Mouse (Mus musculus) neural tube, embryonic 13.5 days (tissue): ENCODE data around the gene Car5a. TPM values are rescaled to one million over a fixed set of nuclear protein-coding genes. Genes with fewer than 3 reads are reported as not detected.

Source experiments
- ATAC-seq: fragments of 200-750 bp; cut with Nextera tagmentation; 2 replicates; pipeline ENCODE4 v1.8.0; 2017; ENCODE audit warnings: low read depth, mild to moderate bottlenecking, moderate TSS enrichment, moderate library complexity
- H3K27ac ChIP-seq: fragments of 300-500 bp; sonication (generic); replicated peaks from 2 replicates; pipeline ENCODE4 v1.5.1; 2015; ENCODE audit warnings: moderate library complexity, mild to moderate bottlenecking, inconsistent platforms
- H3K27me3 ChIP-seq: fragments of 300-500 bp; sonication (generic); 2 replicates; pipeline ENCODE4 v1.6.1; 2015; ENCODE audit warnings: mild to moderate bottlenecking, inconsistent platforms
- H3K36me3 ChIP-seq: fragments of 300-500 bp; sonication (generic); 2 replicates; pipeline ENCODE4 v1.6.1; 2015; ENCODE audit warnings: mild to moderate bottlenecking, inconsistent platforms
- H3K4me1 ChIP-seq: fragments of 300-500 bp; sonication (generic); replicated peaks from 2 replicates; pipeline ENCODE4 v1.6.1; 2015; ENCODE audit warnings: inconsistent platforms
- H3K4me2 ChIP-seq: fragments of 300-500 bp; sonication (generic); 2 replicates; pipeline ENCODE4 v1.6.1; 2015; ENCODE audit warnings: inconsistent platforms, mild to moderate bottlenecking, moderate library complexity
- H3K4me3 ChIP-seq: fragments of 300-500 bp; sonication (generic); 2 replicates; pipeline ENCODE4 v1.5.1; 2015; ENCODE audit warnings: mild to moderate bottlenecking, inconsistent platforms
- H3K9ac ChIP-seq: fragments of 300-500 bp; sonication (generic); 2 replicates; pipeline ENCODE4 v1.6.1; 2015; ENCODE audit warnings: moderate library complexity, mild to moderate bottlenecking, inconsistent platforms
- H3K9me3 ChIP-seq: fragments of 300-500 bp; sonication (generic); 2 replicates; pipeline ENCODE4 v1.6.1; 2016; ENCODE audit warnings: inconsistent platforms
- WGBS: fragments of 180-500 bp; shearing (Covaris S2); methylation state at CpG from one replicate; pipeline ENCODE4 v1.1.7; 2015; 5-methylcytosine and 5-hydroxymethylcytosine counted together
- polyA plus RNA-seq: library from polyadenylated mRNA; unstranded; fragments of >200 nt; fragmentation: Nextera tagmentation; extraction: Ambion mirVana; gene quantifications from 2 replicates; pipeline ENCODE4 v1.2.1, GENCODE M21; 2015

Gene Car5a
- polyA plus RNA-seq, 1 experiment from 2014 or later = 0.31 TPM

DNA sequence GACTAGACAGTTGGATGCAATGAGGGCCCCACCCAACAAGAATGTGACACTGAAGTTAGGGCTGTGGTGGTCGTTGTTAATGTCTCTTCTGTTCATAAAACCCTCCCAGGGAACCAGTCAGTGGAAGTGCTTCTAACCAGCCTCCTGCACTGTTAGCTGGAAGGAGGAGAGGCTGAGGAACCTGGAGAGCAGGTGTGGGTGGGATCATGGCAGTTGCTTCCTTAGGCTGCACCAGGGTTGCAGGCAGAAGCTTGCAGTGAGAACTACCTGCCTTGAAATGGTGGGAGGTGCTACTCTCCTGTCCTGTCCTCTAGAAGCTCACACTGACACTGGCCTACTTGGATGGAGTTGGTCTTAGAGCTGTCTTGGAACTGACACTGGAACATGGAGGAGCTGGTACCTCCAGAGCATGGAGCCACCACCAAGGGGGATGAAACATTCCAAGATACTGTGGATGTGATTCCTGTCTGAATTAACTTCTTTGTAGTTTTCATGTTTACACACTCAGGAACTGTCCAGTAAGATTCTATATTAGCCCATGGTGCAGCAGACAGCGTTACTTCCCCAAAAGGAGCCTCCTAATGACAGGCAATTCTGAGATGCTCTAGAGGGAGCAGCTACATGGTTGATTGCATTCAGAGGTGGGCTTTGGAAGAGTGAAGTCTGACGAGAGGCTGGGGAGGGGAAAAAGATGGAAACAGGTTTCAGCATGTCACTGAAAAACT, 9.3 kb upstream of the Car5a start:
- peaks cover 48% of the 10 kb centered on the region for H3K4me1 ChIP-seq
- ATAC-seq = no peak

GRCm38 (mm10) chr8:121952800-121953199, 8.1 kb upstream of the Car5a start:
- H3K36me3 ChIP-seq = peaks cover 27% of the 10 kb centered on the region
- no peaks in the 10 kb centered on the region for H3K27me3 ChIP-seq
- WGBS = 87% methylated on average over 7 of the region's 7 CpGs
- no peak overlapping the region for H3K27ac ChIP-seq
- H3K4me1 ChIP-seq = peaks cover 54% of the 10 kb centered on the region
- 0 out of 2 replicates have a peak overlapping the region, but pooled peaks have one; percentile 99 for H3K9ac ChIP-seq
- no peaks in the 10 kb centered on the region for H3K9me3 ChIP-seq
- no peak for ATAC-seq
- H3K4me3 ChIP-seq = peak overlapping the region; percentile 95; the same call in 1 of the 2 replicates
- H3K4me2 ChIP-seq = peak overlapping the region; percentile 97

More for the DNA sequence above, 9.3 kb upstream of the Car5a start:
- Histone ChIP-seq H3K9me3 (no peaks in the 10 kb centered on the region), H3K9ac (no peak overlapping the region), H3K4me2 (no peak overlapping the region), H3K4me3 (no peak overlapping the region), H3K36me3 (peaks cover 27% of the 10 kb centered on the region), H3K27ac (no peak overlapping the region; the same call in 1 of the 2 replicates), H3K27me3 (no peaks in the 10 kb centered on the region)
- 76% methylated on average over 3 of the region's 3 CpGs for WGBS

- Histone ChIP-seq H3K9ac (peak overlapping the region; percentile 99), H3K4me3 (peak overlapping the region; percentile 95), H3K36me3 (peaks cover 27% of the 10 kb centered on the region), H3K4me1 (peaks cover 61% of the 10 kb centered on the region), H3K9me3 (no peaks in the 10 kb centered on the region), H3K27ac (no peak overlapping the region), H3K4me2 (peak overlapping the region; percentile 97), H3K27me3 (no peaks in the 10 kb centered on the region)
- ATAC-seq = no peak
Measured at GRCm38 (mm10) chr8:121952122-121952521, 7.4 kb upstream of the Car5a start.

GRCm38 (mm10) chr8:121951656-121952009, 6.9 kb upstream of the Car5a start:
- Histone ChIP-seq H3K9me3 (no peaks in the 10 kb centered on the region), H3K4me3 (peak overlapping the region; percentile 95), H3K27me3 (no peaks in the 10 kb centered on the region), H3K4me1 (peaks cover 64% of the 10 kb centered on the region), H3K9ac (peak overlapping the region; percentile 99), H3K36me3 (peaks cover 27% of the 10 kb centered on the region), H3K27ac (peak overlapping the region; percentile 98; the same call in 1 of the 2 replicates), H3K4me2 (peak overlapping the region; percentile 97)
- no peak for ATAC-seq
- WGBS = 39% methylated on average over 7 of the region's 7 CpGs

DNA sequence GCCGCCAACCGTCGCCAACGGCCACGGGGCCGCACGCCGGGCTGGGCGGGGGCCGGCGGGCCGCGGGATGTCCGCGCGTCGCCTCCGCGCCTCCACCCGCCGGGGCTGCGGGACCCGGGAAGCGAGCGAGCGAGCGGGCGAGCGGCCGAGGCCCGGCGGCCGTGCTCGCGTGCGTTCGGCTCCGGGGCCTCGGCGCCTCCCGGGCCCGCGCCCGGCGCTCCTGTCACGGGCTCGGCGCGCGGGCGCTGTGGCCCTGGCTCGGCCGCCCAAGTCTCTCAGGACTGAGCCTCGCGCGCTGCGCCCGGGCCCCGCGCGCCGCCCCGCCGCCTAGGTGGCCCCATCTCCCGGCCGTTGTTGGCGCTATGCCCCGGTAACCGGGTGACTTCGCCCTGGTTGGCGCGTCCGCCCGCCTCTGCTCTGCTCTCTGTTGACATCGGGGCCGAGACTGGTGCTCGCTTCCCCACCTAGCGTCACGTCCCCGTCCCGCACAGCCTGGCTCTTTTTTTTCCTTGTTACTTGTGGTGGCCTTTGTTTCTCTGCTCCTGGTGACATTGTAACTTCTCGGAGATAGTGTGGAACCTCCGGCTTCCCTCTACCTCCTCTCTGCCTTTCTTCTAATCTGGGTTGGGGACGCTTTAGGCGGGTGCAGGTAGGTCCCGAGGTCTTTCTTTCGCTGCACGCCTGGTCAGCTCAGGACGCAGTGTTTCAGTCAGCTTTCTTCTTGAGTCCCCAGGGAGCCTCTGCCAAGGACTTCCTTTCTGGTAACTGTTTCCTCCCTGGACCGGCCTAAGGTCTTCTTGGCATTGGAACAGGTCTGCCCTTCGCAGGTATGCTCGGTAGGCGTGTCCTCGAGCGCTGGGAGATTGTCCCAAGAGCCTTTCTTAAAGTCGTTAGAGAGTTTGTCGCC, 6.3 kb upstream of the Car5a start:
- H3K9me3 ChIP-seq = no peaks in the 10 kb centered on the region
- H3K27ac ChIP-seq = peak overlapping the region; percentile 98
- peak overlapping the region; percentile 95 for H3K4me3 ChIP-seq
- H3K4me1 ChIP-seq = peaks cover 64% of the 10 kb centered on the region
- WGBS = 2% methylated on average over 60 of the region's 97 CpGs
- H3K27me3 ChIP-seq = no peaks in the 10 kb centered on the region
- peak overlapping the region; percentile 97 for H3K4me2 ChIP-seq
- peaks cover 25% of the 10 kb centered on the region for H3K36me3 ChIP-seq
- peak overlapping the region; percentile 99 for H3K9ac ChIP-seq
- peak; percentile 16 for ATAC-seq

DNA sequence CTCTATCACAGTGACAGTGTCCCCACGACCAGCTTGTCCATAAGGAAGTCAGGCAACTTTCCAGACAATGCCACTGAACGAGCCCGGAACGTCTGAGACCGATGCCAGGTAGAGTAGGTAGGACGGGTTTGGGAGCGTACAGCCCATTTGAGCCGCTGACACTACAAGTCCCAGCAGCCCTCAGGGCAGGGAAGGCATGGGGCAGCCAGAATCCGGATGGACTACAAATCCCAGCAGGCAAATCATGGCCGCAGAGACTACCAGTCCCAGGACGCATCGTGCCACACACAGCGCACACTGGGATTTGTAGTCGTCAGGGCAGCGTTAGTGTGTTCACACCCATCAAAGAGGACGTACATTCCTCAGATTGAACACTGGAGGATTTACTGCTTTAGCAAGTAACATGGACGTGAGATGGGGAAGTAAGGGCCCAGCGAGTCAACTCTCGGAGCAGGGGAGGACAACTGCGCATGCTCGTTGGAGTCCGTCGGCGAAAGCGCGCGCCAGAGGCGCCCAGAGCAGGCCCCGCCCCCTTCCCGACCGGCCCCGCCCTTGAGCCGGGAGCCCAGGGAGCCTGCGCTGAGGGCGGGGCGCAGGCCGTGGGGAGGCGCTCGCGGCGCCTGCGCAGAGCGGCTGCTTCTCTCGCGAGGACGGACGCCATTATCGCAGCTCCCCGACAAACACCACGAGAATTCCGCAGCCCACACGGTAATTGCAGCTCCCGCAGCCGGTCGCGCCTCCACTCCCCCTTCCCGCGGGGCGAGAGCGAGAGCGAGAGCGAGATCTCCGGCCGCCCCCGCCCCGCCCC, 5.4 kb upstream of the Car5a start:
- peaks cover 64% of the 10 kb centered on the region for H3K4me1 ChIP-seq
- peaks cover 19% of the 10 kb centered on the region for H3K36me3 ChIP-seq
- no peaks in the 10 kb centered on the region for H3K9me3 ChIP-seq
- H3K4me3 ChIP-seq = peak overlapping the region; percentile 95
- peak; percentile 96 for ATAC-seq
- peak overlapping the region; percentile 99 for H3K9ac ChIP-seq
- peak overlapping the region; percentile 97 for H3K4me2 ChIP-seq
- no peaks in the 10 kb centered on the region for H3K27me3 ChIP-seq
- peak overlapping the region; percentile 98 for H3K27ac ChIP-seq
- WGBS = under 1% methylated on average over 60 of the region's 66 CpGs

DNA sequence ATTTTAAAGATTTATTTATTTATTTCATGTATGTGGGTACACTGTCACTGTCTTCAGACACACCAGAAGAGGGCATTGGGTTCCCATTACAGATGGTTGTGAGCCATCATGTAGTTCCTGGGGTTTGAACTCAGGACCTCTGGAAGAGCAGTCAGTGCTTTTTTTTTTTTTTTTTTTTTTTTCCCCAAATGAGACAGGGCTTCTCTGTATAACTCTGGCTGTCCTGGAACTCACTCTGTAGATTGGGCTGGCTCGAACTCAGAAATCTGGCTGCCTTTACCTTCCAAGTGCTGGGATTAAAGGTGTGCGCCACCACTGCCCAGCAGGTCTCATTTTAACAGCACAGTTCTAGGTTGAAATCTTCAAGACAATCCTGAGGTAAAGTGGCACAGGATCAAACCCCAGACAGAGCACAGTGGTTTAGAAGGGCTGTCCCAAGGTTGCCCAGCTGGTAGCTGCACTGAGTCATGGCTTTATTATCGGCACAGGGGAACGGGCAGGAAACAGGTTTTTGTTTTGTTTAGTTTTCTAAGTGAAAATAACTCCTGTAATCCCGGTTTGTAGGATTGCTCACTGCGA, 4.6 kb upstream of the Car5a start, which contains the start of gene Banp:
Gene Banp (plus strand): TSS at position 529 of the 579 bp plus-strand sequence.
- H3K4me1 ChIP-seq = peaks cover 56% of the 10 kb centered on the region
- WGBS = 67% methylated on average over 6 of the region's 6 CpGs
- ATAC-seq = peak; percentile 12; the same call in 1 of the 2 replicates

GRCm38 (mm10) chr8:121948321-121949145, 3.8 kb upstream of the Car5a start:
- 56% methylated on average over 19 of the region's 19 CpGs for WGBS
- ATAC-seq = no peak
- peaks cover 50% of the 10 kb centered on the region for H3K4me1 ChIP-seq
- peak overlapping the region; percentile 76 for H3K27ac ChIP-seq
- H3K9me3 ChIP-seq = no peaks in the 10 kb centered on the region
- H3K27me3 ChIP-seq = no peaks in the 10 kb centered on the region
- peak overlapping the region; percentile 63 for H3K4me2 ChIP-seq
- peaks cover 4% of the 10 kb centered on the region; the same call in 1 of the 2 replicates for H3K36me3 ChIP-seq
- peak overlapping the region; percentile 34 for H3K4me3 ChIP-seq
- peak overlapping the region; percentile 67 for H3K9ac ChIP-seq

More for the DNA sequence above, 4.6 kb upstream of the Car5a start, which contains the start of gene Banp:
- H3K9ac ChIP-seq = peak within 1 kb of the TSS; percentile 99
- H3K27me3 ChIP-seq = no peaks in the 10 kb centered on the region
- peak within 1 kb of the TSS; percentile 95 for H3K4me3 ChIP-seq
- peak within 1 kb of the TSS; percentile 97 for H3K4me2 ChIP-seq
- H3K27ac ChIP-seq = peak within 1 kb of the TSS; percentile 98
- no peaks in the 10 kb centered on the region for H3K9me3 ChIP-seq
- H3K36me3 ChIP-seq = peaks cover 11% of the 10 kb centered on the region

GRCm38 (mm10) chr8:121947753-121948141, 3.0 kb upstream of the Car5a start:
- WGBS = 1% methylated on average over 18 of the region's 18 CpGs
- no peak for ATAC-seq
- peak overlapping the region; percentile 34 for H3K4me3 ChIP-seq
- peaks cover 3% of the 10 kb centered on the region; the same call in 1 of the 2 replicates for H3K36me3 ChIP-seq
- H3K9ac ChIP-seq = peak overlapping the region; percentile 67
- H3K9me3 ChIP-seq = no peaks in the 10 kb centered on the region
- H3K27ac ChIP-seq = peak overlapping the region; percentile 76
- H3K4me1 ChIP-seq = peaks cover 43% of the 10 kb centered on the region
- H3K27me3 ChIP-seq = no peaks in the 10 kb centered on the region
- peak overlapping the region; percentile 63 for H3K4me2 ChIP-seq

DNA sequence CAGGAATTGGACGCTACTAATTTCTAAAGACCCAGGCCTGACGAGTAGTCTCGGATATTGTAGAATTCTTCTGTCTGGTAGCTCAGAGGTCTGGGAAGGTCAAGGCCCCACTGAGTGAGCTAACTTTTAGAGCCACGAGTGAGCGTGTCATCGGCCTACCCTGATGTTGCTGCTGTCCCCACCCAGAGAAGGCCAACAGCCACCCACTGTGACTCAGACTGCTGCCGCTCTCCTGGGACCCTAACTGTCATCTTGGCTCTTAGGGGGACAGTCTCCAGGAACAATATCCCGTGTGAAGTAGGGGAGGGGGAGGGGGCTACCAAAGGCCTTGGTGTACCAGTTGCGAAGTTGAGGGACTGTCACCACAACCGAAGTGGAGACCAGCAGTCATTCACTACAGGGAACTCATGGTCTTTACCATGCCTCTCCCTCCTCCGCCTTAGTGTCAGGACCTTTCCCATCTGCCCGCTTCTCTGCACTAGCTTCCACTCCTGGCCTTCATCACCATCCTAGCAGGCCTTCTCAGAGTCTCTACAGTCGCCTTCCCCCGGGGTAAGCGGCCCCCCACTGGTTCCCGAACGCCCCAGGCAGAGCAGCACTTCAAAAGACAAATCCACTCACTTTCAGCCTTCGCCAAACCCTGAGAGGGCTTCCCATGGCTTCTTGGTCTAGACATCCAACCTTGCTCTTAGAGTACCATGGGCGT, 2.5 kb upstream of the Car5a start:
- Histone ChIP-seq H3K36me3 (no peaks in the 10 kb centered on the region), H3K4me2 (peak overlapping the region; percentile 63), H3K27ac (peak overlapping the region; percentile 75), H3K9ac (peak overlapping the region; percentile 67), H3K9me3 (no peaks in the 10 kb centered on the region), H3K4me1 (peaks cover 37% of the 10 kb centered on the region), H3K4me3 (peak overlapping the region; percentile 34), H3K27me3 (no peaks in the 10 kb centered on the region)
- WGBS = 28% methylated on average over 19 of the region's 19 CpGs
- ATAC-seq = no peak
